Mouse (Mus musculus): Measurements from ENCODE around the gene Crybg2. TPM values are rescaled to one million over a fixed set of nuclear protein-coding genes. Genes with fewer than 3 reads are reported as not detected.

The Crybg2 gene
- total and polyA plus RNA-seq, 3 experiments: 0.65 to 2.3 TPM; not detected in 1

DNA sequence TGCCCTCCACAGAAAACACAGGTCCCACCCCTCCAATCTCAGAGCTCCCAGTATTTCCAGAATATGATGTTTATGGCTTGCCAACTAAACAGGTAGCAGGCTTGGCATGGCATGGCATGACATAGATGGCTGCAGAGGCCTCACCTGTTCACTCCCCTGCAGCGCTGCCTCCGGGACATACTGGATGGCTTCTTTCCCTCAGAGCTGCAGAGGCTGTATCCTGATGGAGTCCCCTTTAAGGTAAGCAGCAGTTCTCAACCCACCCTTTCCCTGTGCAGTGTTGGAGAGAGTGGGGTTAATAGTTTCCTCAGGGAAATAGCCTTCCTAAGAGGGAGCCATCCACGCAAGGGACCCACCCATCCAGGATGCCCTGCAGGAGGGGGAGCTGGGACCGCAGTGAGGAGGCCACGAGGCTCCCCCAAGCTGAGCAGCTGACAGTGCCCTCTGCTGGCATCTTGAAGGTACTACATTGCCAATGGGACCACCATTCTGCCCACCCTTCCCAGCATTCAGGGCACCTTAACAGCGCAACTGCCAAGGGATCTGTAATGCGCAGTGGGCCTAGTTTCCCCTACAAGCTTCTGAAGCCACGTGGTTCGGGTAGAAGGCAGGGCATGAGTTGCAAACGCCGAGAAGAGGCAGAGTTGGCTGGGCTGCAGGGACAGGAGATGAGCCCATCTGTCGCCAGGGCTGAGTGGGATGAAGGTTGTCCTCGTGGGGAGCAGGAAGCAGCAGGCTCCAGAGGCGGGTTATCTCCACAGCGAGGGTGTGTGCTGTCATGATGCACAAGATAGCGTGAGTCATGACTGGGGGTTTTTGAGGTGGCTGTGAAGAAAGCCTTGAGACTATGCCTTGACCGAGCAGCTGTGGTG lies 63.3 kb downstream of the Crybg2 start:
- Histone ChIP-seq H3K36me3 (ENCODE audit: control insufficient read depth in 1 of 2, insufficient read depth in 2 of 2, low read length in 2 of 2) (peaks cover 0 to 26% of the 10 kb centered on the region in 2 experiments; a peak in 2 of 4 replicates), H3K79me2 (ENCODE audit: control insufficient read depth, insufficient read depth, low read length, poor library complexity) (peaks cover 15% of the 10 kb centered on the region), H3K27ac (ENCODE audit: control insufficient read depth, low read depth, low read length) (peak overlapping the region; percentile 88), H3K4me3 (ENCODE audit: control insufficient read depth in 1 of 2, insufficient read depth in 1 of 2, low read depth in 2 of 2, low read length in 2 of 2) (peak overlapping the region; percentile 11 to 29; a peak in 3 of 4 replicates), H3K27me3 (ENCODE audit: control insufficient read depth in 1 of 2, insufficient read depth in 2 of 2, low read length in 2 of 2) (no peaks in the 10 kb centered on the region), H3K4me1 (ENCODE audit: control insufficient read depth in 1 of 2, insufficient read depth in 2 of 2, low read length in 2 of 2) (peaks cover 8 to 42% of the 10 kb centered on the region in 2 experiments; a peak in 3 of 4 replicates), H3K9me3 (replicated peaks; ENCODE audit: insufficient read depth, low read length) (no peaks in the 10 kb centered on the region), H3K9ac (ENCODE audit: control insufficient read depth, low read depth, low read length, poor library complexity, severe bottlenecking) (peak overlapping the region; percentile 62)
- DNase-seq (ENCODE audit: low read depth, low spot score): peak; percentile 91
- TF ChIP-seq POLR2AphosphoS2 (IDR thresholded peaks at IDR 0.05; ENCODE audit: low read length) (no peak), MAFK (IDR thresholded peaks at IDR 0.05; ENCODE audit: borderline replicate concordance, low read depth, low read length) (no peak), ZNF384 (IDR thresholded peaks at IDR 0.05; ENCODE audit: low read depth, low read length) (no peak), CTCF (IDR thresholded peaks at IDR 0.05 in 2 of 3, conservative IDR thresholded peaks at IDR 0.05 in 1 of 3; ENCODE audit: control insufficient read depth in 1 of 3, insufficient read depth in 1 of 3, low read depth in 2 of 3, low read length in 3 of 3, poor library complexity in 1 of 3, severe bottlenecking in 1 of 3) (peak; percentile 90 to 99 (median 92)), CHD2 (IDR thresholded peaks at IDR 0.05; ENCODE audit: low read length) (0 out of 2 replicates have a peak, but pooled peaks have one; percentile 19), POLR2AphosphoS5 (IDR thresholded peaks at IDR 0.05; ENCODE audit: borderline replicate concordance, low read depth, low read length) (no peak), BHLHE40 (IDR thresholded peaks at IDR 0.05; ENCODE audit: borderline replicate concordance, low read depth, low read length) (no peak), UBTF (IDR thresholded peaks at IDR 0.05; ENCODE audit: borderline replicate concordance, insufficient read depth, low read depth, low read length) (peak; percentile 93; the same call in 1 of the 2 replicates), USF1 (IDR thresholded peaks at IDR 0.05; ENCODE audit: low read depth, low read length) (peak; percentile 56; the same call in 1 of the 2 replicates), NELFE (IDR thresholded peaks at IDR 0.05; ENCODE audit: low read depth, low read length) (no peak; the same call in 1 of the 2 replicates), ETS1 (IDR thresholded peaks at IDR 0.05; ENCODE audit: low read depth, low read length) (peak; percentile 81), TBP (IDR thresholded peaks at IDR 0.05; ENCODE audit: low read depth, low read length) (peak; percentile 94), KAT2A (conservative IDR thresholded peaks at IDR 0.05; ENCODE audit: low read depth, low read length) (no peak), EP300 (IDR thresholded peaks at IDR 0.05; ENCODE audit: low read depth in 1 of 2, low read length in 2 of 2) (peak; percentile 84), MAX (IDR thresholded peaks at IDR 0.05; ENCODE audit: low read length) (peak; percentile 89), MYB (IDR thresholded peaks at IDR 0.05; ENCODE audit: low read depth, low read length) (no peak), HCFC1 (IDR thresholded peaks at IDR 0.05; ENCODE audit: low read depth, low read length) (no peak; the same call in 1 of the 2 replicates), TCF12 (IDR thresholded peaks at IDR 0.05; ENCODE audit: low read depth, low read length) (peak; percentile 79), RAD21 (IDR thresholded peaks at IDR 0.05; ENCODE audit: low read depth, low read length) (peak; percentile 81), MEF2A (IDR thresholded peaks at IDR 0.05; ENCODE audit: extremely low read depth, insufficient replicate concordance, low read depth, low read length, poor library complexity, severe bottlenecking) (no peak), ZKSCAN1 (IDR thresholded peaks at IDR 0.05; ENCODE audit: low read depth, low read length) (no peak), ZC3H11A (IDR thresholded peaks at IDR 0.05; ENCODE audit: low read depth, low read length) (peak; percentile 77), GATA1 (IDR thresholded peaks at IDR 0.05; ENCODE audit: low read depth, low read length) (peak; percentile 88), JUND (IDR thresholded peaks at IDR 0.05; ENCODE audit: low read depth, low read length) (peak; percentile 50; the same call in 1 of the 2 replicates), MYC (IDR thresholded peaks at IDR 0.05; ENCODE audit: low read depth, low read length) (peak; percentile 96), TAL1 (IDR thresholded peaks at IDR 0.05; ENCODE audit: low read length) (peak; percentile 76), POLR2A (IDR thresholded peaks at IDR 0.05; ENCODE audit: control insufficient read depth in 1 of 2, insufficient read depth in 1 of 2, low read depth in 1 of 2, low read length in 2 of 2, poor library complexity in 1 of 2) (peak in 1 of 2 experiments; percentile 68; a peak in 2 of 4 replicates), MAZ (IDR thresholded peaks at IDR 0.05; ENCODE audit: low read depth, low read length) (peak; percentile 72; the same call in 1 of the 2 replicates), RCOR1 (IDR thresholded peaks at IDR 0.05; ENCODE audit: low read depth, low read length) (peak; percentile 49; the same call in 1 of the 2 replicates), SIN3A (IDR thresholded peaks at IDR 0.05; ENCODE audit: low read length) (peak; percentile 90), NRF1 (IDR thresholded peaks at IDR 0.05; ENCODE audit: insufficient read depth, low read depth, low read length, poor library complexity, severe bottlenecking) (0 out of 2 replicates have a peak, but pooled peaks have one; percentile 25), ELF1 (IDR thresholded peaks at IDR 0.05; ENCODE audit: low read depth, low read length) (peak; percentile 63), GABPA (IDR thresholded peaks at IDR 0.05; ENCODE audit: low read depth, low read length) (no peak), CHD1 (IDR thresholded peaks at IDR 0.05; ENCODE audit: low read depth, low read length) (no peak), ZMIZ1 (IDR thresholded peaks at IDR 0.05; ENCODE audit: low read depth, low read length) (no peak)

All from MEL (cell line).